Mouse (Mus musculus) embryonic fibroblast, embryonic 13.5 days (primary cell): ENCODE measurements around the gene Dmrtb1.

Experiments
- CTCF ChIP-seq: IDR thresholded peaks from 2 replicates; pipeline ENCODE4 v1.5.1; 2011; ENCODE audit warnings: mild to moderate bottlenecking, control low read depth, low read length, moderate library complexity, borderline replicate concordance; ENCODE audit not compliant: insufficient read depth
- POLR2A ChIP-seq: IDR thresholded peaks from 2 replicates; pipeline ENCODE4 v1.6.1; 2011; ENCODE audit warnings: low read depth, mild to moderate bottlenecking, control low read depth, low read length, moderate library complexity

GRCm38 (mm10) chr4:107648959-107649485, 35.0 kb downstream of the Dmrtb1 start:
- TF ChIP-seq POLR2A (no peak), CTCF (no peak)
